Mouse (Mus musculus): ENCODE data around the gene Spin2f.
"Not testable (repeated sequence)": the region's sequence is repeated elsewhere in the genome, so short reads cannot be mapped to it uniquely, and the experiment has no call there.

The Spin2f gene

GRCm38 (mm10) chrX:31253594-31253993, at the start of gene Spin2f:
TSS of gene Spin2f (plus strand) at chrX:31253894.
- not testable (repeated sequence) for DNase-seq

GRCm38 (mm10) chrX:31212136-31212535, 41.6 kb upstream of the Spin2f start:
- DNase-seq, result not testable (repeated sequence)

- not testable (repeated sequence) for DNase-seq
Measured at GRCm38 (mm10) chrX:31223536-31223935, 30.2 kb upstream of the Spin2f start.

- DNase-seq, result not testable (repeated sequence)
Measured at GRCm38 (mm10) chrX:31235088-31235487, 18.6 kb upstream of the Spin2f start.

GRCm38 (mm10) chrX:31241754-31242153, 11.9 kb upstream of the Spin2f start:
- DNase-seq, result not testable (repeated sequence)

All from embryo, embryonic 11 days (tissue).